Mouse (Mus musculus) embryo, embryonic 11.5 days (tissue): ENCODE data around the gene Nepro.
A peak's percentile ranks its signal among the peaks of the same experiment; 100 is the strongest.

Experiments
- DNase-seq: peaks from one replicate; pipeline ENCODE4 v3.0.0-alpha.2; 2012; ENCODE audit warnings: low read depth, low spot score

Nepro gene

DNA sequence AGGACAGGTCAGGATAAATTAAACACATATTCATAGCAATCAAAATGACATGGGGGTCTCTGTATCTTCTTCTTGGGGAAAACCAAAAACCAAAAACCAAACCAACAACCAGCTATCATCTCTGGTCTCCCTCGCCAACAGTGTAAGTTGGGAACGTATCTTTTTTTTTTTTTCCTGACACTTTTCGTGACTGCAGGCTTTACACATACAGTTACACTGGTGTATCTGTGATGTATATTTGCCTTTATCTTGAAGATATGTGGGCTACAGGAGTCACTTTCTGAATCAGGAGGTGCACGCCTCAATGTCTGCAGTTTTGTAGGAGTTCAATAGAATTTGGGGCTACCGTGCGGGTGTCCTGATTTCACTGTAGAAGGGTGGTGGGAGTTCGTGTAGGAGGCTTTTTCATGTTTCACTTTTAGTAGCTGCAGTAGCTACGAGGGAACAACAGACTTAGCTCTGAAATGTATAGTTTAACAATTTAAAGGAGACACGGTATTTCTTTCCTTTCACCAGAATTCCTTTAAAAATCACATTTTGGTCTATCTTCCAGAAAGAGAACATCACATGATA lies 42.3 kb downstream of the Nepro start:
- DNase-seq: no peak

DNA sequence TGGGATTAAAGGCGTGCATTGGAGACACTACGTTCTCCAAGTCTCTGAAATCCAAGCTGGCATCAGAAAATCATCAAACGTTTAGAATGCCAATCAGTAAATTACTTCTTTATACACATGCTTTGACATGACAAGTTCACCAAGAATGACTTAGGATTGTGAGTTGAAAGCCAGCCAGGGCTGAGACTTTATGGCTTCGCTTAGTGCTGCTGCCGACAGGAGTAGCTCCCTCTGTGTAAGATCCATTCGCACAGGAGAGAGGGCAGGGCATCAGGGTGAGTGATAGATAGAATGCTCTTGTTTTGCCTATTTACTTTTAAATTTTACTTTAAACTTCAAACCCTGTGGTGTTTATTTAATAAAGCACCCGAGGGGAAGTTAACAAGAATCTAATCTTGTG lies 43.4 kb downstream of the Nepro start:
- no peak for DNase-seq

DNA sequence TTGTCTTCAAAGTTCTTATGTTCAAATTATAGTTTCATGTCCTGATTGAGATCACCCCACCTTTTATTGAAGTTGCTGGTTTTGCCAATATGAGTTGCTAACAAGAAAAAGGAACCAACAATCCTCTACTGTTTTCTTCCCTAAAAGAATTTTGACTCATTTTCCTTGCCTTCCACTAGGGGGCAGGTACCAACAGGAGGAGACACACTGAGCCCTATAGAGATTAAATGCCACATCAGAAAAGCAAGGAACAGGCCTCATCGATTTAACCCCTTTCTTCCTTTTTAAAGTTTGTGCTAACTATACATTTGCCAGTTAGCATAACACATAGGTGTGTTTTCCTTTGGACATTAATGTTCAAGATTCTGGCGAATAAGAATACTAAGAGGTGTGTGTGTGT lies 43.9 kb downstream of the Nepro start:
- peak; percentile 30 for DNase-seq

- no peak for DNase-seq
Observed at GRCm38 (mm10) chr16:44772577-44772976, 48.5 kb downstream of the Nepro start.

GRCm38 (mm10) chr16:44773673-44774072 lies 49.6 kb downstream of the Nepro start:
- no peak for DNase-seq

DNA sequence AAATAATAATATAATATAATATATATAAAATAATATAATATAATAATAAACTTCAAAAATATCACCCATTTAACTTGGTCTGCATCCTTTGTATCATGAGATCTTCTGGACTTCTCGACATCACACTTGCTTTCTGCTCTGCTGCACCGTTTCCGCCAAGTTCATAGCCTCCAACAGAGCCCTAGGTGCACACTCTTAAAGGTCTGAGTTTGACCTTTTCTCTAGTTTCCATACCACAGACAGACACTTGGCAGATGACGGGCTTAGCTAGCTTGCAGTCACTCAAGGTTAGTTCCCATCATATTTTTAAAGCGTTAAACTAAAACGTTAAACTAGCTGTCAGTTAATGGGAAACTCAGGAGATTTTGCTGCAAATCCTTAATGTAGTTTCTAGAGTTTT lies 50.1 kb downstream of the Nepro start:
- DNase-seq: no peak

GRCm38 (mm10) chr16:44778538-44779147 lies 54.5 kb downstream of the Nepro start:
- DNase-seq: no peak

GRCm38 (mm10) chr16:44779494-44779893 lies 55.4 kb downstream of the Nepro start:
- DNase-seq: no peak

DNA sequence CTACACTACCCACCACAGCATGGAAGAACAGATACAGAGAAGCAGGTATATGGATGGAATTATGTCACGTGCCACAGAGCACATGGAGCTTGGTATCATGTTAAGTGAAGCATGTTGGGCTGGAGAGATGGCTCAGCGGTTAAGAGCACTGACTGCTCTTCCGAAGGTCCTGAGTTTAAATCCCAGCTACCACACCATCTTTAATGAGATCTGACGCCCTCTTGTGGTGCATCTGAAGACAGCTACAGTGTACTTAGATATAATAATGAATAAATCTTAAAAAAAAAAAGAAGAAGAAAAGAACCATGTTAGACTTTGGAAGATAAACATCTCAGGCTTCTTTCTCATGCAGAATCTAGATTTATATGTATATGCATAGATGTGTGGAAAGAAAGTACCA lies 56.6 kb downstream of the Nepro start:
- DNase-seq: no peak
